Mouse (Mus musculus): Measurements from ENCODE around the gene Cbr2. TPM values are rescaled to one million over a fixed set of nuclear protein-coding genes. Genes with fewer than 3 reads are reported as not detected.

Cbr2 gene
- total and polyA plus RNA-seq, 3 experiments: not detected

DNA sequence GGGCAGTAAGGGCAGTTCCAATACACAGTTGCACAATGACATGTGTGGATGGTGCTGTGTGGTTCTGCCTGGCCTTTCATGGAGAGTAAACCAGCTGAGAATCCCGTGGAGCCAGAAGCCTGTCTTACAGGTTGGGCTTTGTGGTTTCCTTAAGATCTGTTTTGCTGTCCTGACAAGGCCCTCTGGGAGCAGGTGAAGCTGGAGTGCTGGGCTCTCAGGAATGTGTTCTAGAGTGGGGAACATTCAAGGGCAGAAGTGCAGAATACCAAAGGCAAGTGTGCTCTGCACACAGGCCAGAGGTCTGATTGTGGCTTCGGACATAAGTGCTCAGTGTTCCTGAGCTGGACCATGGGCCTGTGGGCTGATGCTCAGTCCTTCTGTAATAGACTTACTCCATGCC, 47.3 kb downstream of the Cbr2 start:
- no peak for DNase-seq (ENCODE audit: low spot score)
- Histone ChIP-seq H3K36me3 (replicated peaks) (peaks cover 95% of the 10 kb centered on the region), H3K4me1 (ENCODE audit: insufficient read depth, low read depth, low read length) (peaks cover 2% of the 10 kb centered on the region; the same call in 1 of the 2 replicates)

DNA sequence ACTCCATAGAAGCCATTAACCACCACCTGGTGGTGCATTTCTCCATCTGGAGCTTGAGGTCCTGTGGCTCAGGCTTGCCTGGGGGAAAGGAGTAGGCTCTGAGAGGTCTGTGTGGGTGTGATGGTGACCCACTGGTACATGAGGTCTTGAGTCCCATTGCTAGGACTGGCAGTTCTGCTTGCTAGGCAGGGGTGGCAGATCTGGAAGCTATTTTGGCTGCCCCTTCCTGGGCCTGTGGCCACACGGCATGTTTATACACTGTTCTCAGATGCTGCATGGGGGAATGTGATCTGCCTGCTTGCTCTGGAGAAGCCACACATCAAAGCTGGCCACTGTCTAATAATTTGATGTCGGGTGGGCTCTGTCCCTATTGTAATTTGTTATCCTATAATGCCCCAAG, 47.8 kb downstream of the Cbr2 start:
- no peak for TF ChIP-seq POLR2AphosphoS5 (IDR thresholded peaks at IDR 0.05; ENCODE audit: insufficient replicate concordance, low read depth, low read length)
- TF ChIP-seq GATA1 (IDR thresholded peaks at IDR 0.05; ENCODE audit: borderline replicate concordance, low read length): no peak
- TF ChIP-seq TAL1 (conservative IDR thresholded peaks at IDR 0.05; ENCODE audit: low read depth, low read length): no peak
- no peak for TF ChIP-seq CTCF (IDR thresholded peaks at IDR 0.05; ENCODE audit: low read depth, low read length)
- no peak for TF ChIP-seq GATA2 (IDR thresholded peaks at IDR 0.05; ENCODE audit: borderline replicate concordance, low read depth, low read length)
- Histone ChIP-seq H3K27me3 (ENCODE audit: insufficient read depth, low read length) (no peaks in the 10 kb centered on the region), H3K4me3 (ENCODE audit: low read depth, low read length) (no peak overlapping the region), H3K9me3 (replicated peaks) (no peaks in the 10 kb centered on the region), H3K4me1 (ENCODE audit: insufficient read depth, low read depth, low read length) (peaks cover 3% of the 10 kb centered on the region; the same call in 1 of the 2 replicates), H3K36me3 (replicated peaks) (peaks cover 95% of the 10 kb centered on the region)
- no peak for ATAC-seq (ENCODE audit: extremely low read depth, insufficient number of reproducible peaks, low FRiP score, poor library complexity, severe bottlenecking)
- no peak for DNase-seq (ENCODE audit: low spot score)

More for the DNA sequence above, 47.3 kb downstream of the Cbr2 start:
- Histone ChIP-seq H3K9me3 (replicated peaks) (no peaks in the 10 kb centered on the region), H3K27me3 (ENCODE audit: insufficient read depth, low read length) (no peaks in the 10 kb centered on the region), H3K4me3 (ENCODE audit: low read depth, low read length) (no peak overlapping the region)
- TF ChIP-seq CTCF (IDR thresholded peaks at IDR 0.05; ENCODE audit: low read depth, low read length): no peak
- TF ChIP-seq TAL1 (conservative IDR thresholded peaks at IDR 0.05; ENCODE audit: low read depth, low read length): no peak
- no peak for TF ChIP-seq POLR2AphosphoS5 (IDR thresholded peaks at IDR 0.05; ENCODE audit: insufficient replicate concordance, low read depth, low read length)
- TF ChIP-seq GATA2 (IDR thresholded peaks at IDR 0.05; ENCODE audit: borderline replicate concordance, low read depth, low read length): no peak
- TF ChIP-seq GATA1 (IDR thresholded peaks at IDR 0.05; ENCODE audit: borderline replicate concordance, low read length): no peak
- ATAC-seq (ENCODE audit: extremely low read depth, insufficient number of reproducible peaks, low FRiP score, poor library complexity, severe bottlenecking): no peak

DNA sequence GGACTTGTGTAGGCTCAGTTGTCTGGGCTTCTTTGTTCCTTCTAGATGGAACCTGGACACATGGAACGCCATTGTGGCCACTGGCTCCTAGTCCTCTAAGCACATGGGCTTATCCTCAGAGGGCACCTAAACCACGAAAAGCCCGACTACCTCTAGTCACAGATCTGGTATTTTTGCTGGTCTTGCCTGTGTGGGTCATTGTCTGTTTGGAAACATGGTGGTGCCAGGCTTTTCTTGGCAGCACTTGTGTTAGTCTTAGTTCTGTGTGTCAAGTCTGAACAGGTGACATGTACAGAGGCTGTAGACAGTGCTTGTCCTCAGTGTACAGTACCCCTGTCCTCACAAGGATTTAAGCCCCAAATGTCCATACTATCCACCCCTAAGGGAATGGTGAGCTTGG, 48.4 kb downstream of the Cbr2 start:
- Histone ChIP-seq H3K36me3 (replicated peaks) (peaks cover 95% of the 10 kb centered on the region), H3K27me3 (ENCODE audit: insufficient read depth, low read length) (no peaks in the 10 kb centered on the region)
- TF ChIP-seq GATA2 (IDR thresholded peaks at IDR 0.05; ENCODE audit: borderline replicate concordance, low read depth, low read length) (no peak), TAL1 (conservative IDR thresholded peaks at IDR 0.05; ENCODE audit: low read depth, low read length) (no peak), CTCF (IDR thresholded peaks at IDR 0.05; ENCODE audit: low read depth, low read length) (no peak), POLR2AphosphoS5 (IDR thresholded peaks at IDR 0.05; ENCODE audit: insufficient replicate concordance, low read depth, low read length) (no peak), GATA1 (IDR thresholded peaks at IDR 0.05; ENCODE audit: borderline replicate concordance, low read length) (no peak)

DNA sequence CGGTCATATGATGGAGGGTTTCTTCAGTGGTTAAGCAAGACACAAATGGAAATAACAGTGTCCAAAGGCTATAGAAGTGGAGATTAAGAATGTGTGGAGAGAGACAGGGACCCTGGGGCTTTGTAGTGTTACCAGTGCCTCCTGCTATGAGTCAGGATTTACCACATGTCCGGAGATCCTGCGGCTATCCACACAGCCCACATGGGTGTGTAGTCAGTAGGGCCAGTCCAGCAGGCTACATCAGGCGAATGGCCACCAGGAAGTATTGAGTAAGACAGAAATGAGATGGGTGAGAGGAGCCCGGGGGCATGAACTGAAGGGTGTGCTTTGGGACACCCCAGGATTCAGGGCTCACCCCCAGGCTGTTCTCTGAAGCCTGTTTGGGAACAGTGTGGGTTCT, 49.2 kb downstream of the Cbr2 start:
- DNase-seq (ENCODE audit: low spot score) (no peak), ATAC-seq (ENCODE audit: extremely low read depth, insufficient number of reproducible peaks, low FRiP score, poor library complexity, severe bottlenecking) (no peak)
- Histone ChIP-seq H3K27me3 (ENCODE audit: insufficient read depth, low read length) (no peaks in the 10 kb centered on the region), H3K4me1 (ENCODE audit: insufficient read depth, low read depth, low read length) (peaks cover 3% of the 10 kb centered on the region; the same call in 1 of the 2 replicates), H3K9me3 (replicated peaks) (no peaks in the 10 kb centered on the region), H3K36me3 (replicated peaks) (peaks cover 95% of the 10 kb centered on the region), H3K4me3 (ENCODE audit: low read depth, low read length) (no peak overlapping the region)
- TF ChIP-seq CTCF (IDR thresholded peaks at IDR 0.05; ENCODE audit: low read depth, low read length): no peak
- TF ChIP-seq TAL1 (conservative IDR thresholded peaks at IDR 0.05; ENCODE audit: low read depth, low read length): no peak
- no peak for TF ChIP-seq GATA2 (IDR thresholded peaks at IDR 0.05; ENCODE audit: borderline replicate concordance, low read depth, low read length)
- TF ChIP-seq POLR2AphosphoS5 (IDR thresholded peaks at IDR 0.05; ENCODE audit: insufficient replicate concordance, low read depth, low read length): no peak
- TF ChIP-seq GATA1 (IDR thresholded peaks at IDR 0.05; ENCODE audit: borderline replicate concordance, low read length): no peak

More for the DNA sequence above, 48.4 kb downstream of the Cbr2 start:
- no peak overlapping the region for H3K4me3 ChIP-seq (ENCODE audit: low read depth, low read length)
- no peak for DNase-seq (ENCODE audit: low spot score)
- H3K4me1 ChIP-seq (ENCODE audit: insufficient read depth, low read depth, low read length): peaks cover 3% of the 10 kb centered on the region; the same call in 1 of the 2 replicates
- no peak for ATAC-seq (ENCODE audit: extremely low read depth, insufficient number of reproducible peaks, low FRiP score, poor library complexity, severe bottlenecking)
- H3K9me3 ChIP-seq (replicated peaks): no peaks in the 10 kb centered on the region

DNA sequence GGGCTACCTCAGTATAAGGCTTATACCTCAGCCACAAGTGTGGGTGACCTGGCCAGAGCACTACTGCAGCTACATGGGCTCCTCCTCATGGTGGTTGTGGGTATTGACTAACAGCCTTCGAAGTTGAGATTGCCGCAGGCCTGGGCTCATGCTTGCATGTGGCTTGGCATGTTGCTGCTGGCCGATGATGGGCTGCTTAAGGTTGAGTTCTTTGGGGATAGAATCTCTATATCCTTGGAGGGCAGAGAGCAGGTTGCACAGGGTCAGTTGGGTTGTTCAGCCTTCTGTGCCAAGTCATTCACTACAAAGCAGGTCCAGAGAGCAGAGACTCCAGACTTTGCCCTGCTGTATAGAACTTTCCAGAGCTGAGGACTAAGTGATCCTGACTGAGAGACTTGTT, 52.0 kb downstream of the Cbr2 start:
- Histone ChIP-seq H3K4me3 (ENCODE audit: low read depth, low read length) (no peak overlapping the region), H3K36me3 (replicated peaks) (peaks cover 93% of the 10 kb centered on the region), H3K4me1 (ENCODE audit: insufficient read depth, low read depth, low read length) (peaks cover 13% of the 10 kb centered on the region; the same call in 1 of the 2 replicates), H3K9me3 (replicated peaks) (no peaks in the 10 kb centered on the region), H3K27me3 (ENCODE audit: insufficient read depth, low read length) (no peaks in the 10 kb centered on the region)
- TF ChIP-seq TAL1 (conservative IDR thresholded peaks at IDR 0.05; ENCODE audit: low read depth, low read length): no peak
- TF ChIP-seq CTCF (IDR thresholded peaks at IDR 0.05; ENCODE audit: low read depth, low read length): no peak; the same call in 1 of the 2 replicates
- no peak for TF ChIP-seq POLR2AphosphoS5 (IDR thresholded peaks at IDR 0.05; ENCODE audit: insufficient replicate concordance, low read depth, low read length)
- DNase-seq (ENCODE audit: low spot score): peak; percentile 19
- no peak for ATAC-seq (ENCODE audit: extremely low read depth, insufficient number of reproducible peaks, low FRiP score, poor library complexity, severe bottlenecking)

Other genes starting within 250 kb of the Cbr2 start
Only the 20 nearest of the 28 such genes appear.
- gene Arhgdia, start 150.5 kb downstream of the Cbr2 start, total RNA-seq (2014; fragmentation: Nextera tagmentation): 354 and 381 TPM in 2 replicates
- gene Arhgdia, start 150.5 kb downstream of the Cbr2 start, total RNA-seq (2017): 155 and 158 TPM in 2 replicates
- 1,000 and 1,072 TPM in 2 replicates for gene Arhgdia, start 150.5 kb downstream of the Cbr2 start, polyA plus RNA-seq (2012)
- gene Alyref, start 133.7 kb downstream of the Cbr2 start, total RNA-seq (2014; fragmentation: Nextera tagmentation): 89.8 and 122 TPM in 2 replicates
- 270 and 280 TPM in 2 replicates for gene Alyref, start 133.7 kb downstream of the Cbr2 start, total RNA-seq (2017)
- gene Alyref, start 133.7 kb downstream of the Cbr2 start, polyA plus RNA-seq (2012): 505 and 623 TPM in 2 replicates
- gene Anapc11, start 133.7 kb downstream of the Cbr2 start, total RNA-seq (2014; fragmentation: Nextera tagmentation): 83.1 and 83.8 TPM in 2 replicates
- 62.3 and 69.3 TPM in 2 replicates for gene Anapc11, start 133.7 kb downstream of the Cbr2 start, total RNA-seq (2017)
- gene Anapc11, start 133.7 kb downstream of the Cbr2 start, polyA plus RNA-seq (2012): 176 and 212 TPM in 2 replicates
- 1.9 and 2.6 TPM in 2 replicates for gene Npb, start 123.6 kb downstream of the Cbr2 start, total RNA-seq (2014; fragmentation: Nextera tagmentation)
- 0.58 TPM in 1 of 2 replicates, not detected in the other for gene Npb, start 123.6 kb downstream of the Cbr2 start, total RNA-seq (2017)
- gene Npb, start 123.6 kb downstream of the Cbr2 start, polyA plus RNA-seq (2012): 3.2 and 3.8 TPM in 2 replicates
- gene Pcyt2, start 114.2 kb downstream of the Cbr2 start, total RNA-seq (2014; fragmentation: Nextera tagmentation): 29.0 and 43.1 TPM in 2 replicates
- 102 and 119 TPM in 2 replicates for gene Pcyt2, start 114.2 kb downstream of the Cbr2 start, total RNA-seq (2017)
- 129 and 146 TPM in 2 replicates for gene Pcyt2, start 114.2 kb downstream of the Cbr2 start, polyA plus RNA-seq (2012)
- 28.9 and 35.3 TPM in 2 replicates for gene Sirt7, start 106.9 kb downstream of the Cbr2 start, total RNA-seq (2014; fragmentation: Nextera tagmentation)
- gene Sirt7, start 106.9 kb downstream of the Cbr2 start, total RNA-seq (2017): 74.5 and 96.2 TPM in 2 replicates
- gene Sirt7, start 106.9 kb downstream of the Cbr2 start, polyA plus RNA-seq (2012): 169 and 256 TPM in 2 replicates
- 16.3 and 17.5 TPM in 2 replicates for gene Mafg, start 98.5 kb downstream of the Cbr2 start, total RNA-seq (2014; fragmentation: Nextera tagmentation)
- gene Mafg, start 98.5 kb downstream of the Cbr2 start, total RNA-seq (2017): 18.9 and 21.9 TPM in 2 replicates
- gene Mafg, start 98.5 kb downstream of the Cbr2 start, polyA plus RNA-seq (2012): 29.2 and 38.9 TPM in 2 replicates
- gene Pycr1, start 88.3 kb downstream of the Cbr2 start, total RNA-seq (2014; fragmentation: Nextera tagmentation): 14.7 and 14.8 TPM in 2 replicates
- 1.0 and 1.5 TPM in 2 replicates for gene Pycr1, start 88.3 kb downstream of the Cbr2 start, total RNA-seq (2017)
- 1.9 and 2.4 TPM in 2 replicates for gene Pycr1, start 88.3 kb downstream of the Cbr2 start, polyA plus RNA-seq (2012)
- not detected in 2 replicates for gene Myadml2, start 84.0 kb downstream of the Cbr2 start, total RNA-seq (2014; fragmentation: Nextera tagmentation)
- not detected in 2 replicates for gene Myadml2, start 84.0 kb downstream of the Cbr2 start, total RNA-seq (2017)
- not detected in 2 replicates for gene Myadml2, start 84.0 kb downstream of the Cbr2 start, polyA plus RNA-seq (2012)
- not detected in 2 replicates for gene Notum, start 70.9 kb downstream of the Cbr2 start, total RNA-seq (2014; fragmentation: Nextera tagmentation)
- gene Notum, start 70.9 kb downstream of the Cbr2 start, total RNA-seq (2017): 0.16 TPM in 1 of 2 replicates, not detected in the other
- not detected in 2 replicates for gene Notum, start 70.9 kb downstream of the Cbr2 start, polyA plus RNA-seq (2012)
- gene Aspscr1, start 59.1 kb downstream of the Cbr2 start, total RNA-seq (2014; fragmentation: Nextera tagmentation): 57.0 and 79.7 TPM in 2 replicates
- 39.2 and 43.2 TPM in 2 replicates for gene Aspscr1, start 59.1 kb downstream of the Cbr2 start, total RNA-seq (2017)
- gene Aspscr1, start 59.1 kb downstream of the Cbr2 start, polyA plus RNA-seq (2012): 248 and 301 TPM in 2 replicates
- gene Cenpx, start 18.4 kb downstream of the Cbr2 start, total RNA-seq (2014; fragmentation: Nextera tagmentation): 250 and 284 TPM in 2 replicates
- 67.2 and 81.2 TPM in 2 replicates for gene Cenpx, start 18.4 kb downstream of the Cbr2 start, total RNA-seq (2017)
- gene Cenpx, start 18.4 kb downstream of the Cbr2 start, polyA plus RNA-seq (2012): 60.9 and 158 TPM in 2 replicates
- 6.4 and 12.1 TPM in 2 replicates for gene Lrrc45, start 18.2 kb downstream of the Cbr2 start, total RNA-seq (2014; fragmentation: Nextera tagmentation)
- 20.0 and 22.2 TPM in 2 replicates for gene Lrrc45, start 18.2 kb downstream of the Cbr2 start, total RNA-seq (2017)
- gene Lrrc45, start 18.2 kb downstream of the Cbr2 start, polyA plus RNA-seq (2012): 23.3 and 25.4 TPM in 2 replicates
- gene Rac3, start 10.6 kb downstream of the Cbr2 start, total RNA-seq (2014; fragmentation: Nextera tagmentation): 2.1 TPM in 1 of 2 replicates, not detected in the other
- gene Rac3, start 10.6 kb downstream of the Cbr2 start, total RNA-seq (2017): 0.66 and 0.81 TPM in 2 replicates
- 1.3 and 2.6 TPM in 2 replicates for gene Rac3, start 10.6 kb downstream of the Cbr2 start, polyA plus RNA-seq (2012)
- 16.6 and 37.5 TPM in 2 replicates for gene Dcxr, start 4.8 kb downstream of the Cbr2 start, total RNA-seq (2014; fragmentation: Nextera tagmentation)
- gene Dcxr, start 4.8 kb downstream of the Cbr2 start, total RNA-seq (2017): 13.1 and 18.4 TPM in 2 replicates
- 21.0 and 24.2 TPM in 2 replicates for gene Dcxr, start 4.8 kb downstream of the Cbr2 start, polyA plus RNA-seq (2012)
- 568 and 661 TPM in 2 replicates for gene Hmga1b, start 30.7 kb upstream of the Cbr2 start, total RNA-seq (2014; fragmentation: Nextera tagmentation)
- 112 and 114 TPM in 2 replicates for gene Hmga1b, start 30.7 kb upstream of the Cbr2 start, total RNA-seq (2017)
- gene Hmga1b, start 30.7 kb upstream of the Cbr2 start, polyA plus RNA-seq (2012): 2,501 and 3,141 TPM in 2 replicates
- 18.4 and 24.2 TPM in 2 replicates for gene Rfng, start 52.1 kb upstream of the Cbr2 start, total RNA-seq (2014; fragmentation: Nextera tagmentation)
- gene Rfng, start 52.1 kb upstream of the Cbr2 start, total RNA-seq (2017): 3.5 and 4.1 TPM in 2 replicates
- 55.0 and 67.6 TPM in 2 replicates for gene Rfng, start 52.1 kb upstream of the Cbr2 start, polyA plus RNA-seq (2012)
- gene Gps1, start 52.2 kb upstream of the Cbr2 start, total RNA-seq (2014; fragmentation: Nextera tagmentation): 109 and 111 TPM in 2 replicates
- 110 and 144 TPM in 2 replicates for gene Gps1, start 52.2 kb upstream of the Cbr2 start, total RNA-seq (2017)
- 65.9 and 66.5 TPM in 2 replicates for gene Gps1, start 52.2 kb upstream of the Cbr2 start, polyA plus RNA-seq (2012)
- gene Dus1l, start 64.3 kb upstream of the Cbr2 start, total RNA-seq (2014; fragmentation: Nextera tagmentation): 63.3 and 67.4 TPM in 2 replicates
- gene Dus1l, start 64.3 kb upstream of the Cbr2 start, total RNA-seq (2017): 49.2 and 54.7 TPM in 2 replicates
- gene Dus1l, start 64.3 kb upstream of the Cbr2 start, polyA plus RNA-seq (2012): 142 and 166 TPM in 2 replicates
- gene Fasn, start 92.4 kb upstream of the Cbr2 start, total RNA-seq (2014; fragmentation: Nextera tagmentation): 88.2 and 116 TPM in 2 replicates
- 66.6 and 69.3 TPM in 2 replicates for gene Fasn, start 92.4 kb upstream of the Cbr2 start, total RNA-seq (2017)
- gene Fasn, start 92.4 kb upstream of the Cbr2 start, polyA plus RNA-seq (2012): 425 and 529 TPM in 2 replicates

All from G1E (cell line).